Mouse (Mus musculus) midbrain, postnatal 0 days (tissue): ENCODE measurements at regions not wholly inside any gene's neighbourhood (a gene's known extent, or its start where the extent isn't known, plus 50 kb on each side); places are given as distances from the start of the nearest gene placed in this dataset.
A peak's percentile ranks its signal among the peaks of the same experiment; 100 is the strongest.

ENCODE experiments used
- ATAC-seq: fragments of 200-750 bp; cut with Nextera tagmentation; 2 replicates; pipeline ENCODE4 v1.8.0; 2017; ENCODE audit warnings: moderate number of reproducible peaks, mild to moderate bottlenecking, moderate TSS enrichment, moderate library complexity; ENCODE audit not compliant: low FRiP score
- DNase-seq: peaks from one replicate; pipeline ENCODE4 v3.0.0-alpha.2; 2015; ENCODE audit warnings: low spot score
- H3K27ac ChIP-seq: fragments of 300-500 bp; sonication (generic); 2 replicates; pipeline ENCODE4 v1.5.1; 2014; ENCODE audit warnings: low read depth, mild to moderate bottlenecking, low read length, mixed read lengths
- H3K27me3 ChIP-seq: fragments of 300-500 bp; sonication (generic); 2 replicates; pipeline ENCODE4 v1.6.1; 2014; ENCODE audit warnings: low read length, control low read depth, mixed read lengths; ENCODE audit not compliant: insufficient read depth
- H3K36me3 ChIP-seq: fragments of 300-500 bp; sonication (generic); 2 replicates; pipeline ENCODE4 v1.6.1; 2014; ENCODE audit warnings: low read length, control low read depth, mixed read lengths; ENCODE audit not compliant: insufficient read depth
- H3K4me1 ChIP-seq: fragments of 300-500 bp; sonication (generic); 2 replicates; pipeline ENCODE4 v1.6.1; 2014; ENCODE audit warnings: mild to moderate bottlenecking, control low read depth, antibody characterized with exemption, low read length, mixed read lengths; ENCODE audit not compliant: insufficient read depth
- H3K4me2 ChIP-seq: fragments of 300-500 bp; sonication (generic); 2 replicates; pipeline ENCODE4 v1.6.1; 2014; ENCODE audit warnings: low read depth, mild to moderate bottlenecking, low read length, mixed read lengths; ENCODE audit not compliant: poor library complexity, severe bottlenecking
- H3K4me3 ChIP-seq: fragments of 300-500 bp; sonication (generic); 2 replicates; pipeline ENCODE4 v1.5.1; 2014; ENCODE audit warnings: low read depth, mild to moderate bottlenecking, low read length, moderate library complexity
- H3K9ac ChIP-seq: fragments of 300-500 bp; sonication (generic); replicated peaks from 2 replicates; pipeline ENCODE4 v1.6.1; 2014; ENCODE audit warnings: mild to moderate bottlenecking, low read length, moderate library complexity, mixed read lengths; ENCODE audit not compliant: poor library complexity, severe bottlenecking
- H3K9me3 ChIP-seq: fragments of 300-500 bp; sonication (generic); 2 replicates; pipeline ENCODE4 v1.6.1; 2016; ENCODE audit warnings: low read length, control low read depth
- CTCF ChIP-seq: IDR thresholded peaks from 2 replicates; pipeline ENCODE4 v1.5.1; 2016; ENCODE audit warnings: antibody characterized with exemption, mild to moderate bottlenecking
- WGBS: fragments of 180-500 bp; shearing (Covaris S2); extraction: QIAGEN DNeasy Blood & Tissue Kit; methylation state at CpG from one replicate; pipeline ENCODE4 v1.1.7; 2014; 5-methylcytosine and 5-hydroxymethylcytosine counted together

DNA sequence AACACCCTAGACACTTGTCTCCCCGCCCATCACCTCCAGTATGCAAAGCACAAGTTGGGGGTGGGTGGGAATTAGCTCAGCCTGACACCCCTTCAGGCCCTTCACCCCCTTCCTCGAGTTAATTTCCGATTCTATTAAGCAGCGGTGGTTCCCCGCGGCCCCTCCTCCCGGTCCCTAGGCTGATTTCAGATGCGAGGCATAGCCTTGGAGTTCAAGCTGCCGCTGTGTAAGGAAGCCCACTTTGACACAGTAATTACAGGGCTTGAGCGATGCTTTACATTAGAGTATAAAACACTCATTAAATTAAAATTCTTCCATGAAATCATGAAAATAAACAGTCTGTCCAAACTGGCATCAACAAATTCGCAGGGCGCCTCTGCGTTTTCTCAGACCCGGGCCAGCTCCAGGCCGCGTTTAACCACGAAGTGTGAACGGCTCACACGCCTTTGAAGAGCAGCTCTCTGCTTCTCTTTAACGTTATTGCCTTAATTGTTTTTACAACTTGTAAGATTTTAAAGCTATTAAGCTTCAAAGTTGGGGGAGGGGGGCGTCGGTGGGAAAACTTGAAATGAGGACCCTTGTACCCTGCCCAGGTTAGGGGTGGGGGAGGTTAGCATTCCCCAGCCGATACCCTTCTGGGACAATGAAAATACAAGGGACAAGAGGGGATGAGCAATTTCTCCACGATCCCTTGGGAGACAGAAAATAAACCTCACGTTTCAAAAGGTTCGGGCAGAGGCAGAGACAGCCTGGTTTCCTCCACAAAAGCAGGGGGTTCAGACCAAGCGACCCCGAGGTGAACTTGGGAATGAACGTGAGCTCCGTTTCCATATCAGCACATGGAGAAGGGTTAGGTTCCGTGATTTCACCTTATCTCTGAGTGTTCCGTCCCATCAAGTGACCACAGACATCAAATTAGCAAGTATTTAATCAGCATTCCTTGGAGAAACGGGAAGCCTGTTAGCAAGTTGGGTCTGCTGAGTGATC lies 114.4 kb downstream of the Dicer1 start:
- H3K4me3 ChIP-seq, result no peak overlapping the region
- 0 out of 2 replicates have a peak, but pooled peaks cover 4% of the 10 kb centered on the region for H3K27me3 ChIP-seq
- no peaks in the 10 kb centered on the region for H3K4me1 ChIP-seq
- no peaks in the 10 kb centered on the region for H3K36me3 ChIP-seq
- no peak for TF ChIP-seq CTCF
- H3K4me2 ChIP-seq, result peak overlapping the region; percentile 29
- no peaks in the 10 kb centered on the region for H3K9me3 ChIP-seq
- no peak overlapping the region for H3K9ac ChIP-seq
- peak; percentile 66; the same call in 1 of the 2 replicates for ATAC-seq
- DNase-seq, result peak; percentile 27
- no peak overlapping the region for H3K27ac ChIP-seq
- WGBS, result 17% methylated on average over 33 of the region's 33 CpGs

DNA sequence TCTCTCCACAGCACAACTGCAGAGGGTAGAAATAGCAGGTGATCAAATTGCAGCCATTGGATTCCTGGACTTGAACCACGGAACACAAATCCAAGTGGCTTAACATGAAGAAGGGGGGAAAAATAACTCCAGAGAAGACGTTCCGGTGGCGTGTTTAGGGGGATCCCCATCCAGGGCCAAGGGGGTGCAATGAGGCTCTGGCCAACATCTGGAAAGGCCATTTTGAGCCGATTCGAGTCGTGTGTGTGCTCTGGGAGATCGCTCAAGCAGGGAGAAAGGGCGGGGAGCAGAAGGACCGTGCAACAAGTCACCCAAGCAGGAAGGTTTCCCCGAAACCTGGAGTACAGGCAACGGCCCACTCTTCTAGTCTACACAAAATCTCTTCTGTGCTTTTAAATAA lies 115.3 kb downstream of the Dicer1 start:
- WGBS, result 57% methylated on average over 12 of the region's 12 CpGs
- DNase-seq (no peak), ATAC-seq (no peak)
- no peak overlapping the region for H3K9ac ChIP-seq
- 0 out of 2 replicates have a peak, but pooled peaks cover 4% of the 10 kb centered on the region for H3K27me3 ChIP-seq
- H3K36me3 ChIP-seq, result no peaks in the 10 kb centered on the region
- no peaks in the 10 kb centered on the region for H3K4me1 ChIP-seq
- no peak overlapping the region for H3K27ac ChIP-seq
- no peak overlapping the region for H3K4me3 ChIP-seq
- H3K4me2 ChIP-seq, result no peak overlapping the region
- no peak for TF ChIP-seq CTCF
- H3K9me3 ChIP-seq, result no peaks in the 10 kb centered on the region

DNA sequence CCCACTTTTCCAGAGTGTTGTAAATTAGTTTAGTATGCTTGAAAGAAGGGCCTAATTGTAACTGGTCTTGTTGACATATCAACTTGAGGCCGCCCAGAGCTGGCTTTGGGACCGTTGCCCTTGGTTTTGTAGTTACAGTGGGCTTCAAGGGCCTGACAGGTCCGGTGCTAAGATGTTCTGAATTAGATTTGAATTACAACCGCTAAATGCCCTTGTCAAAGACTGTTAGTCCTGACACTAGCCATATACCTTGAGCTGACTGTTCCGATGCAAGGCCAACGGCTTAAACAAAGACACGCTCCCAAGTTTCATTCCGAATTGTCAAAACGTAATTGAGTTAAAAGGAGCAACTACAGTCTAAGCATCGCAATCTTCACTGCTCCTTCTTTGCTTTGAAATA lies 116.9 kb downstream of the Dicer1 start:
- WGBS, result 68% methylated on average over 10 of the region's 10 CpGs
- Histone ChIP-seq H3K9me3 (no peaks in the 10 kb centered on the region), H3K27ac (no peak overlapping the region), H3K4me3 (no peak overlapping the region), H3K27me3 (0 out of 2 replicates have a peak, but pooled peaks cover 4% of the 10 kb centered on the region), H3K4me1 (no peaks in the 10 kb centered on the region), H3K9ac (no peak overlapping the region), H3K36me3 (no peaks in the 10 kb centered on the region), H3K4me2 (no peak overlapping the region)
- ATAC-seq (no peak), DNase-seq (no peak)
- no peak for TF ChIP-seq CTCF

DNA sequence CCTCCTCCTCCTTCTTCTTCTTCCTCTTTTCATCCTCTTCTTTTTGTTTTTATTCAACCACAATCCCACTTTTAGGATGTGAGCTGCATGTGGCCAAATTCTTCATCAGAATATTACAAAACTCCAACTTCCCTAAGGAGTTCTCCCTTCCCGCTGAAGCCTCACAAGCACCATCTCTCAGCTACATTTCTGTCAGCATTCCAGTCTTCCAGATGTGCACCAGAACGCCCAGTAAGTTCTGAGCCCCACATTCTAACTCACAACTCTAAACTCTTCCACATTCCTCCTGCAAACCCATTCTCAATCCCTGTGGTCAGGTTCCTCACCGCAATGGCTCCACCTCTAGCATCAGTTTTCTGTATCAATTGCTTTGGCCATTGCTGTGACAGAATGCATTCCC lies 121.2 kb downstream of the Dicer1 start:
- no peak overlapping the region for H3K9ac ChIP-seq
- no peaks in the 10 kb centered on the region for H3K27me3 ChIP-seq
- 98% methylated on average over 3 of the region's 3 CpGs for WGBS
- no peak overlapping the region for H3K4me2 ChIP-seq
- no peaks in the 10 kb centered on the region for H3K9me3 ChIP-seq
- H3K27ac ChIP-seq, result no peak overlapping the region
- no peak for ATAC-seq
- no peak for DNase-seq
- H3K4me3 ChIP-seq, result no peak overlapping the region
- H3K36me3 ChIP-seq, result no peaks in the 10 kb centered on the region
- no peak for TF ChIP-seq CTCF
- H3K4me1 ChIP-seq, result no peaks in the 10 kb centered on the region

DNA sequence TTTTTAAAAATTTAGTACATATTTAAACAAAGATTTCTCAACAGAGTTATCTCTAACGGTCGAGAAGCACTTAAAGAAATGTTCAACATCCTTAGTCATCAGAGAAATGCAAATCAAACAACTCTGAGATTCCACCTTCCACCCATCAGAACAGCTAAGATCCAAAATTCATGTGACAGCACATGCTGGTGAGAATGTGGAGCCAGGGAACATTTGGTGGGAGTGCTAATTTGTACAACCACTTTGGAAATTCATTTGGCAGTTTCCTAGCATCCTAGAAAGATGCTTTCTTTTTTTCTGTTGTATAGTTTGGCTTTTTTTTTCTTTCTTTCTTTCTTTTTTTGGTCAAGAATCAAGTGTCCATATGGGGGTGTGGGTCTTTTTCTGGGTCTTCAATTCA lies 122.3 kb downstream of the Dicer1 start:
- Histone ChIP-seq H3K4me3 (no peak overlapping the region), H3K9me3 (no peaks in the 10 kb centered on the region), H3K27me3 (no peaks in the 10 kb centered on the region), H3K27ac (no peak overlapping the region), H3K4me1 (no peaks in the 10 kb centered on the region), H3K4me2 (no peak overlapping the region), H3K9ac (no peak overlapping the region), H3K36me3 (no peaks in the 10 kb centered on the region)
- DNase-seq (no peak), ATAC-seq (no peak)
- WGBS, result 87% methylated on average over 2 of the region's 2 CpGs
- TF ChIP-seq CTCF, result no peak

DNA sequence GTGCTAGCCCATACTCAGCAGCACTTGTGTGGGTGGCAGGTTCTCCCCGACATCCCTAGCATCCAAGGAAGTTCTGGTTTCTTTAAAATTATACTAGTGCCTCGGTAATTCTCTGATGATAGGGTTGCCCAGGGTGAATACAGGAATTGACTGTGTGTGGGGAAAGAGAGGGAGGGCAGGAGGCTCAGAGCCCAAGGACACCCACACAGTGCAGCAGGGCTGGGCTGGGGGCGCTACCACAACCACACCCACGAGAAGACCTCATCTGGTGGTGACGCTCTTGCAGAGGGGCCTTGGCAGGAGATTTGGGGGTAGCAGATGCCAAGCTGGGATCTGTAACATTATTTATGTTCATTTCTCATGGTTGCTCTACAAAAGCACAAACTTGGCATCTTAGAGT lies 125.7 kb downstream of the Dicer1 start:
- H3K27ac ChIP-seq, result no peak overlapping the region
- DNase-seq (no peak), ATAC-seq (no peak)
- TF ChIP-seq CTCF, result no peak
- no peaks in the 10 kb centered on the region for H3K36me3 ChIP-seq
- no peaks in the 10 kb centered on the region for H3K4me1 ChIP-seq
- H3K9me3 ChIP-seq, result no peaks in the 10 kb centered on the region
- no peak overlapping the region for H3K4me3 ChIP-seq
- WGBS, result 91% methylated on average over 5 of the region's 5 CpGs
- no peaks in the 10 kb centered on the region for H3K27me3 ChIP-seq
- H3K4me2 ChIP-seq, result no peak overlapping the region
- H3K9ac ChIP-seq, result no peak overlapping the region
